Mouse (Mus musculus) liver, postnatal 0 days (tissue): ENCODE measurements around the gene Igsf11. TPM values are rescaled to one million over a fixed set of nuclear protein-coding genes. Genes with fewer than 3 reads are reported as not detected.

Experiments used
- ATAC-seq: fragments of 200-750 bp; cut with Nextera tagmentation; 2 replicates; pipeline ENCODE4 v1.8.0; 2017; ENCODE audit warnings: mild to moderate bottlenecking, moderate library complexity
- DNase-seq: peaks from one replicate; pipeline ENCODE4 v3.0.0-alpha.2; 2016
- H3K27ac ChIP-seq: fragments of 300-500 bp; sonication (generic); 2 replicates; pipeline ENCODE4 v1.5.1; 2014; ENCODE audit warnings: antibody characterized with exemption, moderate library complexity, mild to moderate bottlenecking, low read depth
- H3K27me3 ChIP-seq: fragments of 300-500 bp; sonication (generic); 2 replicates; pipeline ENCODE4 v1.6.1; 2014; ENCODE audit warnings: low read length, control low read depth, mixed read lengths; ENCODE audit not compliant: insufficient read depth
- H3K36me3 ChIP-seq: fragments of 300-500 bp; sonication (generic); replicated peaks from 2 replicates; pipeline ENCODE4 v1.6.1; 2014; ENCODE audit warnings: mild to moderate bottlenecking, control low read depth, low read length, moderate library complexity, mixed read lengths; ENCODE audit not compliant: insufficient read depth
- H3K4me1 ChIP-seq: fragments of 300-500 bp; sonication (generic); 2 replicates; pipeline ENCODE4 v1.6.1; 2014; ENCODE audit warnings: antibody characterized with exemption, mild to moderate bottlenecking, control low read depth; ENCODE audit not compliant: insufficient read depth
- H3K4me2 ChIP-seq: fragments of 300-500 bp; sonication (generic); 2 replicates; pipeline ENCODE4 v1.6.1; 2014; ENCODE audit warnings: low read depth, mild to moderate bottlenecking, low read length, moderate library complexity, mixed read lengths
- H3K4me3 ChIP-seq: fragments of 300-500 bp; sonication (generic); 2 replicates; pipeline ENCODE4 v1.5.1; 2014; ENCODE audit warnings: low read depth, low read length
- H3K9ac ChIP-seq: fragments of 300-500 bp; sonication (generic); replicated peaks from 2 replicates; pipeline ENCODE4 v1.6.1; 2014; ENCODE audit warnings: mild to moderate bottlenecking, moderate library complexity
- H3K9me3 ChIP-seq: fragments of 300-500 bp; sonication (generic); 2 replicates; pipeline ENCODE4 v1.6.1; 2016; ENCODE audit warnings: mild to moderate bottlenecking, control low read depth, low read length, mixed read lengths
- CTCF ChIP-seq: sonication (generic); IDR thresholded peaks from 2 replicates; pipeline ENCODE4 v1.5.1; 2016; ENCODE audit warnings: antibody characterized with exemption, low read depth
- EP300 ChIP-seq: IDR thresholded peaks from 2 replicates; pipeline ENCODE4 v1.6.1; 2016; ENCODE audit warnings: antibody characterized with exemption, low read depth, mild to moderate bottlenecking
- WGBS: fragments of 180-500 bp; shearing (Covaris S2); extraction: QIAGEN DNeasy Blood & Tissue Kit; methylation state at CpG from one replicate; pipeline ENCODE4 v1.1.7; 2014; ENCODE audit not compliant: insufficient replicate concordance; 5-methylcytosine and 5-hydroxymethylcytosine counted together
- polyA plus RNA-seq: library from polyadenylated mRNA; unstranded; fragments of >200 nt; fragmentation: Nextera tagmentation; extraction: Ambion mirVana; gene quantifications from 2 replicates; pipeline ENCODE4 v1.2.1, GENCODE M21; 2015

Gene Igsf11
- 1.6 and 2.1 TPM in 2 replicates for polyA plus RNA-seq

DNA sequence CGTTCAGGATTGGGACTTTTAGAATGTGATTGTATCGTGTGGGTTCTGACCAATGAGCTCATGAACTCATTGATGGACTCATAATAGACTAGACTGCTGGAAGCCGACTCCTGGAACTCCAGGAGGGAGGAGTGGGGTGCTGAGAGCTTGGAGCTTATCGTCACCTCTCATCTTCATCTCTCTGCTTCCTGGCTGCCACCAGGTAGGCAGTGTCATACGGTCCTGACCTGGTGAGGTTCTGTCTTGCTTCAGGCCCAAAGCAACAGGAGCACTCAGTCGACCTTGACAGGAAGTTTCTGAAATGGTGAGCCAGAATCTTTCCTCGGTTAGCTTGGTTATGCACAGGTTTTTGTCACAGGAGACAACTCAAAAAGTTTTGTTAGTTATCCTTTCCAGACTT is at the start of gene Igsf11:
Gene Igsf11, plus strand, starts transcription at position 301 of the 400 bp plus-strand sequence.
- H3K4me1 ChIP-seq: no peaks in the 10 kb centered on the region
- H3K9ac ChIP-seq: no peak within 1 kb of the TSS
- H3K4me2 ChIP-seq: no peak within 1 kb of the TSS
- no peak for ATAC-seq
- 71% methylated on average over 7 of the region's 7 CpGs for WGBS
- no peak within 1 kb of the TSS for H3K27ac ChIP-seq
- TF ChIP-seq EP300 (no peak), CTCF (no peak)
- H3K36me3 ChIP-seq: no peaks in the 10 kb centered on the region
- no peak within 1 kb of the TSS for H3K4me3 ChIP-seq
- no peaks in the 10 kb centered on the region for H3K27me3 ChIP-seq
- no peaks in the 10 kb centered on the region for H3K9me3 ChIP-seq
- no peak for DNase-seq

DNA sequence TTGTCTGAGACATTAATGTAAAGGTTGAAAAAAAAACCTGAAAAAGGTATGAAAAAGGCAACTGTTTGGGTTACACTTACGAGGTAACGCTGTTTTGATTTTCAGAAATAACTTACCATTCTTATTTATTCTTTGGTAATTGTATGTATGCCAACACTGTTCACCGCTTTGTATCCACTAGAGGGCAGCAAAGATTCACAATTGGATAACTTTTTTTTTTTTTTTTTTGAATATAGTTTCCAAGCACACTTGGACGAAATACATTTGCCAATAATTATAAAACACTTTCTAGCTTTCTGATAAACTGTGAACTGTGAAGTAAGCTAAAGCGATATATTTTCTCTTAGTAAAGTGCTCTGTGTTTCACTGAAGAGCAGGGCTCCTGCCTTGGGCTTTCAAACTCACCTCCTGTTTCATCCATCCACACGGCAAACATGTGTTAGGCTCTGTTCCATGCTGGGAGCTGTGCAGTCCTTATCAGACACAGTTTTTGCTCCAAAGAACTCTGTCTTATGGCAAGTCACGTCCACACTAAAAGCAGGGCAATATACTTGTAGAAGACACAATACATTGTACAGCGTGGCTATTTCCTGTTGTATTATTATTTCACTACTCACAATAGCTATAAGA is 34.2 kb upstream of the Igsf11 start:
- Histone ChIP-seq H3K9me3 (no peaks in the 10 kb centered on the region), H3K4me3 (no peak overlapping the region), H3K27ac (no peak overlapping the region), H3K9ac (no peak overlapping the region), H3K4me1 (no peaks in the 10 kb centered on the region), H3K36me3 (no peaks in the 10 kb centered on the region), H3K27me3 (no peaks in the 10 kb centered on the region), H3K4me2 (no peak overlapping the region)
- no peak for DNase-seq
- ATAC-seq: no peak
- TF ChIP-seq EP300 (no peak), CTCF (peak; percentile 65)
- 32% methylated on average over 8 of the region's 8 CpGs for WGBS

- no peak for ATAC-seq
- H3K9me3 ChIP-seq: no peaks in the 10 kb centered on the region
- no peaks in the 10 kb centered on the region for H3K4me1 ChIP-seq
- H3K27ac ChIP-seq: no peak overlapping the region
- H3K9ac ChIP-seq: no peak overlapping the region
- no peak overlapping the region for H3K4me3 ChIP-seq
- DNase-seq: no peak
- no peaks in the 10 kb centered on the region for H3K27me3 ChIP-seq
- H3K4me2 ChIP-seq: no peak overlapping the region
- no peaks in the 10 kb centered on the region for H3K36me3 ChIP-seq
- TF ChIP-seq CTCF (no peak), EP300 (no peak)
- 68% methylated on average over 6 of the region's 6 CpGs for WGBS
Observed at GRCm38 (mm10) chr16:38860548-38860947, 31.9 kb upstream of the Igsf11 start.

GRCm38 (mm10) chr16:38864358-38864757 is 28.1 kb upstream of the Igsf11 start:
- Histone ChIP-seq H3K9ac (no peak overlapping the region), H3K4me2 (no peak overlapping the region), H3K4me3 (no peak overlapping the region), H3K36me3 (no peaks in the 10 kb centered on the region), H3K27me3 (no peaks in the 10 kb centered on the region), H3K27ac (no peak overlapping the region), H3K9me3 (0 out of 2 replicates have a peak, but pooled peaks cover 3% of the 10 kb centered on the region), H3K4me1 (no peaks in the 10 kb centered on the region)
- 75% methylated on average over 5 of the region's 5 CpGs for WGBS
- TF ChIP-seq EP300: no peak
- TF ChIP-seq CTCF: no peak
- no peak for ATAC-seq
- DNase-seq: no peak

GRCm38 (mm10) chr16:38873231-38873630 is 19.2 kb upstream of the Igsf11 start:
- H3K36me3 ChIP-seq: no peaks in the 10 kb centered on the region
- H3K4me2 ChIP-seq: no peak overlapping the region
- ATAC-seq (no peak), DNase-seq (no peak)
- WGBS: 87% methylated on average over 4 of the region's 4 CpGs
- no peaks in the 10 kb centered on the region for H3K9me3 ChIP-seq
- no peaks in the 10 kb centered on the region for H3K4me1 ChIP-seq
- TF ChIP-seq CTCF (no peak), EP300 (no peak)
- H3K27ac ChIP-seq: no peak overlapping the region
- no peak overlapping the region for H3K9ac ChIP-seq
- H3K4me3 ChIP-seq: no peak overlapping the region
- H3K27me3 ChIP-seq: no peaks in the 10 kb centered on the region

- WGBS: 37% methylated on average over 4 of the region's 4 CpGs
- no peaks in the 10 kb centered on the region for H3K9me3 ChIP-seq
- no peak overlapping the region for H3K27ac ChIP-seq
- H3K4me1 ChIP-seq: no peaks in the 10 kb centered on the region
- no peak for ATAC-seq
- no peak overlapping the region for H3K9ac ChIP-seq
- no peaks in the 10 kb centered on the region for H3K27me3 ChIP-seq
- H3K36me3 ChIP-seq: no peaks in the 10 kb centered on the region
- no peak for DNase-seq
- no peak for TF ChIP-seq CTCF
- TF ChIP-seq EP300: no peak
- no peak overlapping the region for H3K4me2 ChIP-seq
- no peak overlapping the region for H3K4me3 ChIP-seq
Observed at GRCm38 (mm10) chr16:38874481-38874880, 18.0 kb upstream of the Igsf11 start.
